Mouse (Mus musculus) urinary bladder, postnatal 25 days (tissue): ENCODE data around the gene Pdss2.

ENCODE experiments used
- DNase-seq: peaks from one replicate; pipeline ENCODE4 v3.0.0; 2022; ENCODE audit warnings: low spot score

Pdss2 gene

DNA sequence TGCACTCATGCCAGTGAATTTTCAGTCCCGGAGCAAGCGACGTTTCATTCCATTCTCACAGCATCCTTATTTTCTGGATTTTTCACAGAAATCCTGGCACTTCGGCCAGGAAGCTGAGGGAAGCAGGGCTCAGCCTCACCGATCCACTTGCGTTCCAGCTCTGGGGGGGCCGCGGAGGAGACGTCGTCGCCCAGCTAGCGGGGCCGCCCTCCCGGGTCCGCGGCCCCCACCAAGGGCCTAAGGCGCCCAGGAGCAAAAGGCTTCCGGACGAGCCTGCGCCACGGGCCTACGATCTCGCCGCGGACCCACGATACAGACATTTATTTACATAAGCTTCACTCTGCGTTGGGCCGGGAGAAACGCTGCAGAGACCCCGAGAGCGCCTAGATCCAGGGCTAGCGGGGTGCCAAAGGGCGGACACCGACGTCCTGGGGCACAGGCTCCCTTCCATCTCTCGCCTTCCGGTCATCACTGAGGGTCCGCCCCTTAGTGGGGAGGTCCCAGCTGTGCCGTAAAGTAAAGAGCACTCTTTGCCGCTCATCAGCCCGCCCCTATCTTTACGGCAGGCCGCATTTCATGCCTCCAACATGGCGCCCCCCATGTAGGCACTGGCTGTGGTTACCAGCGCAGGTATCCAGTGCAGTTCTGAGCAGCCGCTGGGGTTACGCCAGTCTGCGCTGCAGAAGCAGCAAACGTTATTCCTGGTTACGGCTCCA, at the start of gene Pdss2:
Gene Pdss2 (plus strand): TSS at position 577 of the 716 bp plus-strand sequence.
- DNase-seq: peak; percentile 84

DNA sequence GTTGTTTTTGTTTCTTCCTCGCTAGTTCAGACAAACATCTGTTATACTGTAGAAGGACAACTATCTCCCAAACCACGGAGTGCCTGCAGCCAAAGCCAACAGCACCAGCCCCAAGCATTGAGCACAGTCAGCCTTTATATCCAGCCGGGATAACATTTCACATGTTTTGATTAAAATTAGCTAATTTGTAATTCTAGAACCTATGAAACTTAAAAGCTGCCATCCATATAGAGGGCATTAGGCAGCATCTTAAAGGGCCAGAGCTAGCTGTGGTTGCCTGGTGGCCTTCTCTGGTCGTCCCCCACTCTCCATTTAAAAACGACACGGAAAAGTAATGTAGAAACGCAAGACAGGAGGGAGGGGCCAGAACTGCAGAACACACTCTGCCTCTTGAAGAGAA, 49.2 kb upstream of the Pdss2 start:
- DNase-seq: no peak

DNA sequence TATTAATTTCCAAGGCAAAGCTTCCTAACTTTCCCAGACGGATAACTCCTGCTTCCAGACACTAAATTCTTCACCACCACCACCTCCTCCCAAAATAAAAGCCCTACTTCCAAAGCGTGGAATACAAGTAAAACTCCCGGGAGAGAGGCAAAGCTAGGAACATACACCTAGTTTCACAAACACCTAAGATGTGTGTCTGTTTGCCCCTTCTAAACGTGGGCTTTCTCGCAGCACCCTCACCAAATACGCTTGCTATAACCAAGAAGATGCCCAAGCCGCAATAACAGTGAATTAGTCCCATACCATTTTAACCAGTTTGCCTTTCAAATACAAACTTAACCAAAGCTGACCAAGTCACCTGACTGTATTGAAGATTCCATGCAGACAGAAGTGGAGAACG, 48.7 kb upstream of the Pdss2 start:
- no peak for DNase-seq

GRCm38 (mm10) chr10:43173141-43173827, 48.0 kb upstream of the Pdss2 start:
- peak; percentile 52 for DNase-seq

- DNase-seq: peak; percentile 6
Observed at GRCm38 (mm10) chr10:43173828-43174325, 47.4 kb upstream of the Pdss2 start.

DNA sequence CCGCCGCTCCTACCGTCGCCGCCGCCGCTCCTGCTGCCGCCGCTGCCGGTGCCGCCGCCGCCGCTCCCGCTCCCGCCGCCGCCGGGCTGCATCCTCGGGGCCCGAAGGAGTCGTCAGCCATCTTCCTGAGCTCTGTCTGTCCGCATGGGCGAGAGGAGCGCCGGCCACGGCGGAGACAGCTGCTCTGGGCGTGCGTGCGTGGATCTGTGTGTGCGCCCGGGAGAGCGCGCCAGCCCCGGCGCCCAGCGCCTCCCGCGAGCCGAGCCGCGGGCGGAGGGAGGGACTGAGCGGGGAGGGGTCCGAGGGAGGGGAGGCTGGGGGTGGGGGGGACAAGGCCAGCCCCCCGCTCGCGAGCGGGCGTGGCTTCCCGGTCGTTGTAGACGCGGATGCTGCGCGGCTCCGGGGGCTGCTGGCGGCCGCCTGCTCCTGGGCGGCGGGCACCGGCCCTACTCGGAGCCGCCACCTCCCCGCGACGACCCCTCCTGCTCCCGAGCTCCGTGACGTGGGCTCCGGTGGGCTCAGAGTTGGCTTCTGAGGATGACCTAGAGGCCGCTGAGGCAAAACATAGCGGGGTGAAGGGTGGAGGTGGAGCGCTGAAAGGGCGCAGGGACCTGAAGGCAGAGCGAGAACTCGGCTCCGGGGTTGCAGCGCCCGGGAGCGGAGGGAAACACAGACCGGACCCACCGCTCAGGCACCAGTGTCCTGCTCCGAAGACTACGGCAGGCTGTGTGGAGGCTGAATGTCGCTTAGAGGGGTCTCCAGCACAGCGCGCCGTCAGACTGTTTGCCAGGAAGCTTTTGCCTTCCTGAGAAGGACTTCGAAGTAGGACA, 46.7 kb upstream of the Pdss2 start, which contains the start of the genes Sobp and 9030612E09Rik:
Gene Sobp (minus strand): TSS at position 205 of the 830 bp plus-strand sequence.
Gene 9030612E09Rik (plus strand): TSS at position 379 of the 830 bp plus-strand sequence.
- peak; percentile 38 for DNase-seq

DNA sequence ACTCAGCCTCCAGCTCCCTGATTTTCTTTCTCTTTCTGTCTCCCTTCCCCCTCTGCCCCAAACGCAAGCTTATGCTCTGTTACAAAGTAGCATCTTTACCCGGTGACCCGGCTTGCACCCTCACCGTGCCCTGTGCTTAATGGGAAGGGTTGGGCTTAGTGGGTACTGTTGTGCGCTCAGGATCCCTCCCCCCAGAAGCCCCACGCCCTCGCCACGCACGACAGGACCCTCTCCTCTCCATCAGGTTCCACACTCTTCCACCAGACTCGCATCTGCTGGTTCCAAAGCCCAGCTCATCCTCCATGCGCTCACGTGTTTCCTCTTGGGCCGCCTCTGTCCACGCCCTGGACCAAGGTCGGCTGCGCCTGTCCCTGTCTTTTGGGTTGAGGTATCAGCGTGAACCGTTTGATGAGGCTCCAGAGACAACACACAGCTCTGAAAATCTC, 46.1 kb upstream of the Pdss2 start:
- no peak for DNase-seq

GRCm38 (mm10) chr10:43180313-43180912, 40.9 kb upstream of the Pdss2 start:
- no peak for DNase-seq

DNA sequence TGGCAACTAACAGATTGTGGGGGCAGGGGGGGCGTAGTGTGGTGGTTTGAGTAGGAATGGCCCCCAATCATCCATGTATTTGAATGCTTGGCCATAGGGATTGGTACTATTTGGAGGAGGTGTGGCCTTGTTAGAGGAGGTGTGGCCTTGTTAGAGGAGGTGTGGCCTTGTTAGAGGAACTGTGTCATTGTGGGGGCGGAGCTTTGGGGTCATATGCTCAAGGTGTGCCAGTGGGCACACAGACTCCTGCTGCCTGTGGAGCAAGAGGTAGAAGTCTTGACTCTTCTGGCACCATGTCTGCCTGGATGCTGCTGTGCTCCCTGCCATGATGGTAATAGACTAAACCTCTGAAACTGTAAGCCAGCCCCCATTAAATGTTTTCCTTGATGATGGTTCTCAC, 21.1 kb upstream of the Pdss2 start:
- DNase-seq: no peak

GRCm38 (mm10) chr10:43203865-43204264, 17.4 kb upstream of the Pdss2 start:
- no peak for DNase-seq

DNA sequence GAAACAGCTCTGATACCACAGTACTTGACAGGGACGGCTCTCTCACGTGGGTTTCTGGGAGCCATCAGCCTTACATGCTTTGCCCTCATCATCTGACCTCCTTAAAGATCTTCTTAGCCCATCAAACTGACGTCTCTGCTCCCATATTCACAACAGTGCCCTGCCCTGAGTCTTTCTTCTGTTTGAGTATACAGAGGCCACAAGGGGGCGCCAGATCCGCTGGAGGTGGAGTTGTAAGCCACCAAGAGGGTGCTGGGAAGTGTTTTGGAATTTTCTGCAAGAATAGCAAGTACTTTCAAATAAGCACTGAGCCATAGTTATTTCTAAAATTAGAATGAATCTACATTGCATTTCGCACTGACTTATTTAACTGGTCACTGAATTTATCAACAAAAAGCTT, 9.4 kb upstream of the Pdss2 start:
- DNase-seq: peak; percentile 11

- DNase-seq: no peak
Observed at GRCm38 (mm10) chr10:43217361-43217900, 3.9 kb upstream of the Pdss2 start.

- DNase-seq: no peak
Observed at GRCm38 (mm10) chr10:43220479-43220878, 807 bp upstream of the Pdss2 start.

DNA sequence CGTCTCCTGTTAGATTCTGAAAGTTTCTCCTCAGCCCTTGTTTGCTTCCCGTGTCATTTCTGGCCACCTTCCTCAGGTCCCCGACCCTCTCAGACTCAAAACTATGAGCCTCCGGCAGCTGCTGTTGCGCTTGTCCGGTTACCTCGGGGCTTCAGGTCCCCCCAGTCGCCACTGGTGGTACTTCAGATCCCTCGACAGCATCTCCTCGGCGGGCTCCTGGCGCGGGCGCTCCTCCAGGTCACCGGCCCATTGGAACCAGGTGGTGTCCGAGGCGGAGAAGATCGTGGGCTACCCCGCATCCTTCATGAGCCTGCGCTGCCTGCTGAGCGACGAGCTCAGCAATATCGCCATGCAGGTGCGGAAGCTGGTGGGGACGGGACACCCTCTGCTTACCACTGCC, 373 bp downstream of the Pdss2 start:
- DNase-seq: no peak

- no peak for DNase-seq
Observed at GRCm38 (mm10) chr10:43223391-43223790, 2.1 kb downstream of the Pdss2 start.

DNA sequence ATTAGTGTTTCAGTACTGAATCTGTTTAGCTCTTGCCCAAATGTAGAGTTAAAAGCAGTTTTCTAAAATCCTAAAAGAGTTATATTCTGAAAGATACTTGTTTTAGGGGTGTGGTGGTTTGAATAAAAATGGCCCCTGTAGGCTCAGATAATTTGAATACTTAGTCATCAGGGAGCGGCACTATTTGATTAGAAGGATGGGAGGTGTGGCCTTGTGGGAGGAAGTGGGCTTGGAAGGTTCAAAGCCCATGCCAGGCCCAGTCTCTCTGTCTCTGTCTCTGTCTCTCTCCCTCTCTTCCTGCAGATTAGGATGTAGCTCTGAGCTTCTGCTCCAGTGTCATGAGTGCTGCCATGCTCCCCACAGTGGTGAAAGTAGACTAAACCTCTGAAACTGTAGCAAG, 5.1 kb downstream of the Pdss2 start:
- no peak for DNase-seq

GRCm38 (mm10) chr10:43229236-43229635, 8.0 kb downstream of the Pdss2 start:
- DNase-seq: no peak

- no peak for DNase-seq
Observed at GRCm38 (mm10) chr10:43234522-43234921, 13.2 kb downstream of the Pdss2 start.

- DNase-seq: no peak
Observed at GRCm38 (mm10) chr10:43235011-43235410, 13.7 kb downstream of the Pdss2 start.

GRCm38 (mm10) chr10:43235758-43236669, 14.7 kb downstream of the Pdss2 start:
- DNase-seq: no peak
